Mouse (Mus musculus) MEL (cell line): ENCODE data around the gene Btg1. TPM values are rescaled to one million over a fixed set of nuclear protein-coding genes. Genes with fewer than 3 reads are reported as not detected.
A peak's percentile ranks its signal among the peaks of the same experiment; 100 is the strongest.

Experiments
- DNase-seq: peaks from one replicate; pipeline ENCODE4 v3.0.0; 2011; ENCODE audit warnings: low read depth, low spot score
- H3K27ac ChIP-seq: 2 replicates; pipeline ENCODE4 v1.5.1; 2012; ENCODE audit warnings: low read depth, mild to moderate bottlenecking, control low read depth, low read length, moderate library complexity; ENCODE audit not compliant: control insufficient read depth
- H3K27me3 ChIP-seq, 2 experiments: fragments of 150-350 bp in 1 of 2; sonication (generic) in 1 of 2; 2 replicates each; pipeline ENCODE4 v1.6.1; 2012; ENCODE audit warnings: low read length in 2 of 2, mild to moderate bottlenecking in 2 of 2, improper control_type of control experiment in 1 of 2, moderate library complexity in 1 of 2; ENCODE audit not compliant: insufficient read depth in 2 of 2, control insufficient read depth in 1 of 2
- H3K36me3 ChIP-seq, 2 experiments: 2 replicates each; pipeline ENCODE4 v1.6.1; 2012 to 2014; ENCODE audit warnings: low read length in 2 of 2, improper control_type of control experiment in 1 of 2, inconsistent platforms in 1 of 2, mild to moderate bottlenecking in 1 of 2; ENCODE audit not compliant: insufficient read depth in 2 of 2, control insufficient read depth in 1 of 2
- H3K4me1 ChIP-seq, 2 experiments: fragments of 150-350 bp in 1 of 2; sonication (generic) in 1 of 2; 2 replicates each; pipeline ENCODE4 v1.6.1; 2012; ENCODE audit warnings: low read length in 2 of 2, improper control_type of control experiment in 1 of 2, mild to moderate bottlenecking in 1 of 2; ENCODE audit not compliant: insufficient read depth in 2 of 2, control insufficient read depth in 1 of 2
- H3K4me3 ChIP-seq, 2 experiments: fragments of 150-350 bp in 1 of 2; sonication (generic) in 1 of 2; 2 replicates each; pipeline ENCODE4 v1.5.1; 2012; ENCODE audit warnings: low read depth in 2 of 2, low read length in 2 of 2, mild to moderate bottlenecking in 2 of 2, moderate library complexity in 2 of 2, control low read depth in 1 of 2, improper control_type of control experiment in 1 of 2; ENCODE audit not compliant: control insufficient read depth in 1 of 2, insufficient read depth in 1 of 2
- H3K79me2 ChIP-seq: 2 replicates; pipeline ENCODE4 v1.6.1; 2012; ENCODE audit warnings: mild to moderate bottlenecking, low read length, moderate library complexity; ENCODE audit not compliant: control insufficient read depth, poor library complexity, insufficient read depth
- H3K9ac ChIP-seq: 2 replicates; pipeline ENCODE4 v1.6.1; 2012; ENCODE audit warnings: low read depth, mild to moderate bottlenecking, control low read depth, low read length, moderate library complexity; ENCODE audit not compliant: control insufficient read depth, poor library complexity, severe bottlenecking
- H3K9me3 ChIP-seq: fragments of 150-350 bp; sonication (generic); replicated peaks from 2 replicates; pipeline ENCODE4 v1.6.1; 2012; ENCODE audit warnings: mild to moderate bottlenecking, low read length, improper control_type of control experiment, moderate library complexity; ENCODE audit not compliant: insufficient read depth
- BHLHE40 ChIP-seq: IDR thresholded peaks from 2 replicates; pipeline ENCODE4 v1.6.1; 2012; ENCODE audit warnings: low read depth, mild to moderate bottlenecking, inconsistent platforms, low read length, improper control_type of control experiment, borderline replicate concordance
- E2F4 ChIP-seq: IDR thresholded peaks from 2 replicates; pipeline ENCODE4 v1.6.1; 2011; ENCODE audit warnings: low read depth, low read length, improper control_type of control experiment, borderline replicate concordance
- ELF1 ChIP-seq: IDR thresholded peaks from 2 replicates; pipeline ENCODE4 v1.6.1; 2014; ENCODE audit warnings: low read depth, mild to moderate bottlenecking, inconsistent platforms, low read length, improper control_type of control experiment, moderate library complexity
- EP300 ChIP-seq, 2 experiments: IDR thresholded peaks; 2 replicates each; pipeline ENCODE4 v1.6.1; 2011; ENCODE audit warnings: improper control_type of control experiment in 2 of 2, low read length in 2 of 2, low read depth in 1 of 2, mild to moderate bottlenecking in 1 of 2
- ETS1 ChIP-seq: IDR thresholded peaks from 2 replicates; pipeline ENCODE4 v1.6.1; 2012; ENCODE audit warnings: low read depth, mild to moderate bottlenecking, inconsistent platforms, low read length, improper control_type of control experiment, moderate library complexity
- GABPA ChIP-seq: IDR thresholded peaks from 2 replicates; pipeline ENCODE4 v1.6.1; 2012; ENCODE audit warnings: low read depth, mild to moderate bottlenecking, inconsistent platforms, low read length, improper control_type of control experiment, moderate library complexity
- GATA1 ChIP-seq: IDR thresholded peaks from 2 replicates; pipeline ENCODE4 v1.6.1; 2011; ENCODE audit warnings: low read depth, low read length, improper control_type of control experiment
- JUND ChIP-seq: IDR thresholded peaks from 2 replicates; pipeline ENCODE4 v1.6.1; 2011; ENCODE audit warnings: low read depth, mild to moderate bottlenecking, improper control_type of control experiment, low read length
- MAFK ChIP-seq: IDR thresholded peaks from 2 replicates; pipeline ENCODE4 v1.6.1; 2011; ENCODE audit warnings: low read depth, mild to moderate bottlenecking, low read length, improper control_type of control experiment, borderline replicate concordance
- MAZ ChIP-seq: IDR thresholded peaks from 2 replicates; pipeline ENCODE4 v1.6.1; 2012; ENCODE audit warnings: low read depth, mild to moderate bottlenecking, inconsistent platforms, low read length, improper control_type of control experiment
- MEF2A ChIP-seq: IDR thresholded peaks from 2 replicates; pipeline ENCODE4 v1.6.1; 2014; ENCODE audit warnings: low read depth, mild to moderate bottlenecking, inconsistent platforms, low read length, improper control_type of control experiment; ENCODE audit not compliant: poor library complexity, insufficient replicate concordance, severe bottlenecking; ENCODE audit errors: extremely low read depth
- NELFE ChIP-seq: IDR thresholded peaks from 2 replicates; pipeline ENCODE4 v1.6.1; 2011; ENCODE audit warnings: low read depth, low read length, improper control_type of control experiment
- NRF1 ChIP-seq: IDR thresholded peaks from 2 replicates; pipeline ENCODE4 v1.6.1; 2014; ENCODE audit warnings: low read depth, mild to moderate bottlenecking, inconsistent platforms, low read length, improper control_type of control experiment, moderate library complexity; ENCODE audit not compliant: poor library complexity, insufficient read depth, severe bottlenecking
- RAD21 ChIP-seq: IDR thresholded peaks from 2 replicates; pipeline ENCODE4 v1.6.1; 2011; ENCODE audit warnings: mild to moderate bottlenecking, low read depth, low read length, improper control_type of control experiment
- RCOR1 ChIP-seq: IDR thresholded peaks from 2 replicates; pipeline ENCODE4 v1.6.1; 2012; ENCODE audit warnings: low read depth, mild to moderate bottlenecking, inconsistent platforms, low read length, improper control_type of control experiment
- SIN3A ChIP-seq: IDR thresholded peaks from 2 replicates; pipeline ENCODE4 v1.6.1; 2012; ENCODE audit warnings: low read length, improper control_type of control experiment, inconsistent platforms
- TAL1 ChIP-seq: IDR thresholded peaks from 2 replicates; pipeline ENCODE4 v1.6.1; 2012; ENCODE audit warnings: mild to moderate bottlenecking, inconsistent platforms, low read length, moderate library complexity, mixed read lengths
- TBP ChIP-seq: IDR thresholded peaks from 2 replicates; pipeline ENCODE4 v1.8.0; 2011; ENCODE audit warnings: low read depth, low read length, improper control_type of control experiment
- TCF12 ChIP-seq: IDR thresholded peaks from 2 replicates; pipeline ENCODE4 v1.6.1; 2014; ENCODE audit warnings: low read depth, mild to moderate bottlenecking, inconsistent platforms, low read length, improper control_type of control experiment, moderate library complexity
- UBTF ChIP-seq: IDR thresholded peaks from 2 replicates; pipeline ENCODE4 v1.6.1; 2012; ENCODE audit warnings: low read depth, mild to moderate bottlenecking, inconsistent platforms, low read length, improper control_type of control experiment, moderate library complexity, borderline replicate concordance; ENCODE audit not compliant: insufficient read depth
- USF1 ChIP-seq: IDR thresholded peaks from 2 replicates; pipeline ENCODE4 v1.6.1; 2014; ENCODE audit warnings: low read depth, mild to moderate bottlenecking, inconsistent platforms, low read length, improper control_type of control experiment, moderate library complexity
- ZKSCAN1 ChIP-seq: IDR thresholded peaks from 2 replicates; pipeline ENCODE4 v1.6.1; 2012; ENCODE audit warnings: low read depth, mild to moderate bottlenecking, inconsistent platforms, low read length, improper control_type of control experiment, moderate library complexity
- ZNF384 ChIP-seq: IDR thresholded peaks from 2 replicates; pipeline ENCODE4 v1.6.1; 2012; ENCODE audit warnings: low read depth, mild to moderate bottlenecking, inconsistent platforms, low read length, improper control_type of control experiment
- polyA plus RNA-seq, 2 experiments: library from polyadenylated mRNA; stranded (reverse) in 1 of 2; unstranded in 1 of 2; fragments of >175 nt in 1 of 2; fragments of >200 nt in 1 of 2; gene quantifications; 2 replicates each; pipeline versions ENCODE4 v1.2.1 to v1.2.4; 2012; ENCODE audit warnings: low replicate concordance in 2 of 2, low read depth in 1 of 2; ENCODE audit not compliant: insufficient read length in 2 of 2, insufficient read depth in 1 of 2, missing spikeins in 1 of 2
- total RNA-seq: library from RNA; depleted of rRNA; stranded (reverse); fragments of 300-350 nt; gene quantifications from 2 replicates; pipeline ENCODE4 v1.2.3, GENCODE M21; 2012

Btg1 gene
- total and polyA plus RNA-seq, 3 experiments = 2.0 to 4.8 TPM; not detected in 1

DNA sequence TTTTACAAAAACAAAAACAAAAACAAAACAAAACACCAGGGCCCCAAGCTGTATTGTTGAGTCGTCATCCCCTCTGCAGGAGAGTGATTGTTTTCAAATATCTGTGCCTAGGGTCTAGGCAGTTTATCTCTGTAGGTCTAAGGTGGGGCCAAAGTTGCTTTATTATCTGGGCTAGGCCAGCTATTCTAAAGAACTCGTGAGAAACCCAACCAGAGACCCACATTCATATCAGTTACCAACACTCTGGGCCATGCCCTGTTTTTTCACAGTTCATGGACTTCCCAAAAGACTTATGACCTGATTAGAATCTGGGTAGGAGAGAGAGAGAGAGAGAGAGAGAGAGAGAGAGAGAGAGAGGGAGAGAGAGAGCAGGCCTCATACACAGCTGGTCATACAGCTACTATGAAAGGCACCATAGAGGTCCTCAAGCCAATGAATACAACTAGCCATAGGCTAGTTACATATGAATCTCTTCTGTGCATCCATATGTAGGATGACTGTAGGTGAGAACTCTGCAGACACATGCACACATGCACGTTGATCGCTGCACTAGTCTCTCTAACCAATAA, 9.1 kb upstream of the Btg1 start:
- peak; percentile 45 for DNase-seq

DNA sequence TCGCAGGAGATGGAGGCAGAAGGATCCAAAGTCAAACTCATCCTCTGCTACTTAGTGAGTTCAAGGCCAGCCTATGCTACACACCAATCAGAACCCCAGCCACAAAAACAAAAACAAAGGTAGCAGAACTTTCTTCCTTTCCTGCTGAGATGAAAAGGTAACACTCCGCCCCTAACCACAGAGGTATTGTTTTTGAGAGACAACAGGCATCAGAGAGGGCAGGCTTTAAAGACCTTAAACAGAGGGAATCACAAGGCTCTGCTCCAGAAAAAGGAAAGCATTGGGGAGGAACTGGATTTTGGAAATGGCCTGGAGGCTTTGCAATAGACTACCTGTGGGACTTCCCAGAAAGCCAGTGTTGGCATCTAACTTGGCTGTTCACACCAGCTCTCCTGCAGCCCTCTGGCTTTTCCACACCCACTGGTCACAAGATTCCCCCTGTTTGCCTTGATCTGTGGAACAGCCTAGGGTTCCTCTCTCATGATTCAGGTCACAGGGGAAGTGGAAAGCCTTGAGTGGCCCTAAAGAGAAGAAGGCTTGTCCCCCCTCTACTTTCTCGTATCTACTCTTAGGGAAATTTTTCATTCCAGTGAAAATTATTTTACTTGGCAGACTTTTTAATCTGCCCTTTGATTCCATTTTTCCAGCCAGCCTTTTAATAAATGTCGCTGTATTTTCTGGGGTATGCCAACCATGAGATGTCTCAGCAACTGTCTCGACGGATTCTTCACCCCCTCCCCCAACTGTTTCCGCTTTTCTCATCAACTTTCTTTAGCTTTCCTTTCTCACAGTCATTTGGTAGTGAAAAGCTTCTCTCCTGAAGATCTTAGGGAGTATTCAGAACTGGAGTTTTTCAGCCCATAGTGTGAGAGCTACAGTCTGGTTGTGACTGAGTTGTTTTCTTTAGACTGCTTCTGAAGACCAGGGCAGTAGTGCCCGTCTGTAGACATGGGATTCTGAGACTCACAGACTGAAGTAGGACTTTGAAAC, 7.2 kb upstream of the Btg1 start:
- TF ChIP-seq GATA1 = no peak
- no peak for TF ChIP-seq TBP
- TF ChIP-seq GABPA = no peak
- no peak for TF ChIP-seq NELFE
- no peak for TF ChIP-seq NRF1
- no peak for TF ChIP-seq JUND
- no peak for TF ChIP-seq MEF2A
- Histone ChIP-seq H3K9me3 (no peaks in the 10 kb centered on the region), H3K4me1 (peaks cover 12 to 17% of the 10 kb centered on the region in 2 experiments), H3K36me3 (peaks cover 0 to 14% of the 10 kb centered on the region in 2 experiments; a peak in 2 of 4 replicates), H3K79me2 (no peaks in the 10 kb centered on the region), H3K4me3 (no peak overlapping the region), H3K27ac (no peak overlapping the region), H3K9ac (no peak overlapping the region), H3K27me3 (no peaks in the 10 kb centered on the region)
- no peak for DNase-seq

More for the DNA sequence above, 9.1 kb upstream of the Btg1 start:
- Histone ChIP-seq H3K4me3 (no peak overlapping the region), H3K36me3 (peaks cover 0 to 11% of the 10 kb centered on the region in 2 experiments; a peak in 2 of 4 replicates), H3K4me1 (peaks cover 7 to 15% of the 10 kb centered on the region in 2 experiments; a peak in 3 of 4 replicates), H3K79me2 (no peaks in the 10 kb centered on the region), H3K27me3 (no peaks in the 10 kb centered on the region), H3K9me3 (no peaks in the 10 kb centered on the region), H3K27ac (peak overlapping the region; percentile 32), H3K9ac (no peak overlapping the region)
- TF ChIP-seq E2F4 = no peak
- TF ChIP-seq SIN3A = peak; percentile 43; the same call in 1 of the 2 replicates
- peak; percentile 89 for TF ChIP-seq RCOR1
- TF ChIP-seq RAD21 = no peak
- peak; percentile 93; the same call in 1 of the 2 replicates for TF ChIP-seq JUND
- no peak for TF ChIP-seq MEF2A
- TF ChIP-seq USF1 = no peak
- TF ChIP-seq ZNF384 = peak; percentile 75
- TF ChIP-seq MAZ = peak; percentile 65
- no peak for TF ChIP-seq TBP
- TF ChIP-seq EP300 (IDR thresholded peaks at IDR 0.05; ENCODE audit: low read depth in 1 of 2, low read length in 2 of 2) = peak; percentile 81 to 89
- peak; percentile 76 for TF ChIP-seq ETS1
- peak; percentile 91 for TF ChIP-seq TCF12
- peak; percentile 19; the same call in 1 of the 2 replicates for TF ChIP-seq TAL1
- peak; percentile 37; the same call in 1 of the 2 replicates for TF ChIP-seq MAFK
- TF ChIP-seq ZKSCAN1 = no peak
- TF ChIP-seq GATA1 = peak; percentile 62
- 0 out of 2 replicates have a peak, but pooled peaks have one; percentile 24 for TF ChIP-seq ELF1
- TF ChIP-seq BHLHE40 = peak; percentile 75
- no peak for TF ChIP-seq UBTF
